Mouse (Mus musculus): ENCODE data around the gene Gtf3c2. TPM values are rescaled to one million over a fixed set of nuclear protein-coding genes. Genes with fewer than 3 reads are reported as not detected.

Gtf3c2 gene
- polyA plus RNA-seq, 1 experiment from 2014 or later, result 78.6 TPM

- peak within 1 kb of the TSS; percentile 87 for H3K27ac ChIP-seq (ENCODE audit: low read depth)
- peak within 1 kb of the TSS; percentile 80 for H3K4me2 ChIP-seq
- H3K4me1 ChIP-seq (ENCODE audit: insufficient read depth), result peaks cover 8% of the 10 kb centered on the region; the same call in 1 of the 2 replicates
- peaks cover 66% of the 10 kb centered on the region for H3K36me3 ChIP-seq (ENCODE audit: insufficient read depth)
- WGBS, result under 1% methylated on average over 48 of the region's 48 CpGs
- no peaks in the 10 kb centered on the region for H3K9me3 ChIP-seq (ENCODE audit: low read depth, low read length)
- H3K4me3 ChIP-seq (ENCODE audit: low read depth, low read length), result peak within 1 kb of the TSS; percentile 84
- ATAC-seq (ENCODE audit: insufficient read depth), result peak; percentile 98
- TF ChIP-seq CTCF (IDR thresholded peaks at IDR 0.05; ENCODE audit: low read depth), result peak; percentile 74
- H3K9ac ChIP-seq, result peak within 1 kb of the TSS; percentile 88
- peak; percentile 99 for DNase-seq
- no peaks in the 10 kb centered on the region for H3K27me3 ChIP-seq (ENCODE audit: insufficient read depth, low read length)
Measured at GRCm38 (mm10) chr5:31192939-31193630, 13.1 kb upstream of the Gtf3c2 start, which contains the start of the genes Snx17 and Eif2b4. Snx17 (plus strand) TSS chr5:31193227. Eif2b4 (minus strand) TSS chr5:31193430.

GRCm38 (mm10) chr5:31192045-31192938 is 12.3 kb upstream of the Gtf3c2 start:
- H3K4me2 ChIP-seq, result peak overlapping the region; percentile 80
- no peak for TF ChIP-seq CTCF (IDR thresholded peaks at IDR 0.05; ENCODE audit: low read depth)
- H3K36me3 ChIP-seq (ENCODE audit: insufficient read depth), result peaks cover 66% of the 10 kb centered on the region
- DNase-seq, result peak; percentile 70
- ATAC-seq (ENCODE audit: insufficient read depth), result no peak; the same call in 1 of the 2 replicates
- H3K27ac ChIP-seq (ENCODE audit: low read depth), result peak overlapping the region; percentile 87
- no peaks in the 10 kb centered on the region for H3K9me3 ChIP-seq (ENCODE audit: low read depth, low read length)
- 11% methylated on average over 42 of the region's 42 CpGs for WGBS
- peak overlapping the region; percentile 79 for H3K9ac ChIP-seq
- peak overlapping the region; percentile 84 for H3K4me3 ChIP-seq (ENCODE audit: low read depth, low read length)
- H3K27me3 ChIP-seq (ENCODE audit: insufficient read depth, low read length), result no peaks in the 10 kb centered on the region
- peaks cover 8% of the 10 kb centered on the region; the same call in 1 of the 2 replicates for H3K4me1 ChIP-seq (ENCODE audit: insufficient read depth)

DNA sequence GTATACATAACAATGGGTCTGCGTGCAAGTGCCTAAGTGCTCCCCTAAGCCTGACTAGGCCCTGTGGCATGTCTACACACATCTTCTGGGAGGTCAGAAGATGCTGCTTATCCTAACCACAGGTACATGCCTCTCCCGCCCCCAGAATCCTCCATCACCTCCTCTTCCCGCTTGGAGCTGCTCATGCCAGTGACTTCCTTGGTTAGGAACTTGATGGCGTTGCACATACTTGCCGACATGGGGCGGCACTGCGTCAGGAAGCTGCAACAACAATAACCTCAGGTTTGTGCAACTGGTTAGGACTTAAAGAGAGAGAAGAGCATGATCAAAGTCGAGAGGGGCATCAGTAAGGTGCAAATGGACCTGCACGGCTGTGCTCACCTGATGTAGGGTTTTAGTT is 10.3 kb upstream of the Gtf3c2 start:
- 87% methylated on average over 9 of the region's 9 CpGs for WGBS
- Histone ChIP-seq H3K9ac (no peak overlapping the region), H3K27ac (ENCODE audit: low read depth) (no peak overlapping the region), H3K4me1 (ENCODE audit: insufficient read depth) (peaks cover 8% of the 10 kb centered on the region; the same call in 1 of the 2 replicates), H3K36me3 (ENCODE audit: insufficient read depth) (peaks cover 55% of the 10 kb centered on the region), H3K9me3 (ENCODE audit: low read depth, low read length) (no peaks in the 10 kb centered on the region), H3K27me3 (ENCODE audit: insufficient read depth, low read length) (no peaks in the 10 kb centered on the region), H3K4me3 (ENCODE audit: low read depth, low read length) (no peak overlapping the region), H3K4me2 (no peak overlapping the region)
- no peak for ATAC-seq (ENCODE audit: insufficient read depth)
- no peak for TF ChIP-seq CTCF (IDR thresholded peaks at IDR 0.05; ENCODE audit: low read depth)
- no peak for DNase-seq

DNA sequence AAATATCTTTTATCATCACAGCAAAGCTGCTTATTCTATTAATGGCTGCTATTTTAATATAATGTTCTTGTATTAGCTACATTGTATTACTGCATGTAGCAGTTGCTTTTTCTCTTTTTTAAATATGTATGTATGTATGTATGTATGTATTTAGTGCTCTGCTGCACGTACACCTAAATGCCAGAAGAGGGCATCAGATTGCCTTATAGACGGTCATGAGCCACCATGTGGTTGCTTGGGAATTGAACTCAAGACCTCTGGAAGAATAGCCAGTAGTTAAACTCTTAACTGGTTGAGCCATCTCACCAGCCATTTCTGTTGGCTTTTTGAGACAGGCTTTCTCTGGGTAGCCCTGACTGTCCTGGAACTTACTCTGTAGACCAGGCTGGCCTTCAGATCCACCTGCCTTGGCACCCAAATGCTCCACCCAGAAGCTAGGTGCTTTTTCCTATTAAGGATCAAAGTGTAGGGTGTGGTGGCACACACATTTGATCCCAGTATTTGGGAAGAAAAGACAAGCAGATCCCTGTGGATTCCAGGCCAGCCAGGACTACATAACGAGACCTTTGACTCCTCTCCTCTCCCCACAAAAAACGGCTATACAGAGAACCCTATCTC is 8.4 kb upstream of the Gtf3c2 start:
- no peak overlapping the region for H3K4me2 ChIP-seq
- no peaks in the 10 kb centered on the region for H3K27me3 ChIP-seq (ENCODE audit: insufficient read depth, low read length)
- DNase-seq (peak; percentile 42), ATAC-seq (ENCODE audit: insufficient read depth) (no peak)
- no peak overlapping the region for H3K9ac ChIP-seq
- WGBS, result 80% methylated on average over 4 of the region's 4 CpGs
- H3K4me3 ChIP-seq (ENCODE audit: low read depth, low read length), result no peak overlapping the region
- H3K27ac ChIP-seq (ENCODE audit: low read depth), result no peak overlapping the region
- H3K4me1 ChIP-seq (ENCODE audit: insufficient read depth), result peaks cover 5% of the 10 kb centered on the region; the same call in 1 of the 2 replicates
- TF ChIP-seq CTCF (IDR thresholded peaks at IDR 0.05; ENCODE audit: low read depth), result peak; percentile 47
- H3K9me3 ChIP-seq (ENCODE audit: low read depth, low read length), result no peaks in the 10 kb centered on the region
- H3K36me3 ChIP-seq (ENCODE audit: insufficient read depth), result peaks cover 44% of the 10 kb centered on the region

GRCm38 (mm10) chr5:31183678-31184077 is 3.7 kb upstream of the Gtf3c2 start:
- Histone ChIP-seq H3K4me1 (ENCODE audit: insufficient read depth) (peaks cover 6% of the 10 kb centered on the region; the same call in 1 of the 2 replicates), H3K4me3 (ENCODE audit: low read depth, low read length) (no peak overlapping the region), H3K27ac (ENCODE audit: low read depth) (no peak overlapping the region), H3K9ac (no peak overlapping the region), H3K4me2 (no peak overlapping the region), H3K27me3 (ENCODE audit: insufficient read depth, low read length) (no peaks in the 10 kb centered on the region), H3K9me3 (ENCODE audit: low read depth, low read length) (no peaks in the 10 kb centered on the region), H3K36me3 (ENCODE audit: insufficient read depth) (peaks cover 23% of the 10 kb centered on the region)
- DNase-seq (no peak), ATAC-seq (ENCODE audit: insufficient read depth) (no peak)
- no peak for TF ChIP-seq CTCF (IDR thresholded peaks at IDR 0.05; ENCODE audit: low read depth)
- 46% methylated on average over 4 of the region's 4 CpGs for WGBS

DNA sequence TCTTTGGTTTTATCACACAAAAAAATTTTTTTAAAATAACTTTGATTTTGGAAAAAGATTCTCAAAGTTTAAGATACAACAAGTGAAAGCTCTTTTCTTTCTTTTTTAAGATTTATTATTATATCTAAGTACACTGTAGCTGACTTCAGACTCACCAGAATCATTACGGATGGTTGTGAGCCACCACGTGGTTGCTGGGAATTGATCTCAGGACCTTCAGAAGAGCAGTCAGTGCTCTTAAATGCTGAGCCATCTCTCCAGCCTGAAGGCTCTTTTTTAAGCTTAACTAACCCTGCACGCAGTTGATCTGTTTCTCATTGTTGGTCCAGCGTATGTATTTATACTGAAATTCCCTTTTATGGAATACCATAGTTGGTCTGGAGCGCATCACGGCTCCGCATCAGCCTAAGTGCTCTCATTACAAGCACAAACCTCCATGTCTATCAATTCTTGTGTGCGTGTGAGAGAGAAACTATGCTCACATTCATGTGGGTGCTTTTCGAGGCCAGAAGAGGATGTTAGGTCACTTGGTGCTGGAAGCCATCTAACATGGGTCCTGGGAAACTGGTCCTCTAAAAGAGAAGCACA is 1.3 kb upstream of the Gtf3c2 start:
- H3K4me2 ChIP-seq, result no peak overlapping the region
- no peak overlapping the region for H3K4me3 ChIP-seq (ENCODE audit: low read depth, low read length)
- no peak for DNase-seq

More for the DNA sequence above, 1.3 kb upstream of the Gtf3c2 start:
- no peaks in the 10 kb centered on the region for H3K9me3 ChIP-seq (ENCODE audit: low read depth, low read length)
- no peak for ATAC-seq (ENCODE audit: insufficient read depth)
- no peak overlapping the region for H3K27ac ChIP-seq (ENCODE audit: low read depth)
- peaks cover 6% of the 10 kb centered on the region; the same call in 1 of the 2 replicates for H3K4me1 ChIP-seq (ENCODE audit: insufficient read depth)
- no peak for TF ChIP-seq CTCF (IDR thresholded peaks at IDR 0.05; ENCODE audit: low read depth)
- WGBS, result 93% methylated on average over 9 of the region's 9 CpGs
- no peaks in the 10 kb centered on the region for H3K36me3 ChIP-seq (ENCODE audit: insufficient read depth)
- no peak overlapping the region for H3K9ac ChIP-seq
- H3K27me3 ChIP-seq (ENCODE audit: insufficient read depth, low read length), result no peaks in the 10 kb centered on the region
